Mouse (Mus musculus): ENCODE measurements around the gene BC016579.

DNA sequence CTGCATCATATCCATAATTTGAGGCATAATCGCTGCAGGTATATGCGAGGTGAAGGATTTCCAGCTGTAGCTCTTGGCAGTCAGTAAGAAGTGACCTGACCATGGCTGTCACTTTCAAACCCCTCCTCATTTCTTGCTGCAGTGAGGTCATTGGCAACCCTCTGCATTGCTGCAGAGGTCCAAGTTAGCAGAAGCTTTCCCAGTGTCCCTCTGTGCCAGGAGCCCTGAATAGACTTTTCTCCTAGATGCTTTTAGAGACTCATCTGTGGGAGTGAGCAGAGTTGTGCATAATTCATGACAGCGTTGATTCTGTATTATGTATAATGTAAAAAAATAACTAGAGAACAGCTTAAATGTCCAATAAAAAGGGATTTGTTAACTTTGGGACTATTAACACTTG is 31.4 kb upstream of the BC016579 start:
- TF ChIP-seq CTCF (IDR thresholded peaks at IDR 0.05) (no peak), EP300 (IDR thresholded peaks at IDR 0.05) (no peak)
